Mouse (Mus musculus): ENCODE data around the gene Coq9. TPM values are rescaled to one million over a fixed set of nuclear protein-coding genes. Genes with fewer than 3 reads are reported as not detected.

Coq9 gene
- polyA plus RNA-seq (2012) = 129 and 234 TPM in 2 replicates

- no peak for TF ChIP-seq GATA1 (IDR thresholded peaks at IDR 0.05; ENCODE audit: low read length)
Observed at GRCm38 (mm10) chr8:94837662-94838574, at the start of gene Coq9, which contains the start of gene Ciapin1. TSS of gene Coq9 (plus strand) at chr8:94838321. TSS of gene Ciapin1 (minus strand) at chr8:94838358.

GRCm38 (mm10) chr8:94789256-94789955 lies 48.7 kb upstream of the Coq9 start:
- TF ChIP-seq GATA1 (IDR thresholded peaks at IDR 0.05; ENCODE audit: low read length) = no peak

GRCm38 (mm10) chr8:94794368-94794767 lies 43.8 kb upstream of the Coq9 start:
- no peak for TF ChIP-seq GATA1 (IDR thresholded peaks at IDR 0.05; ENCODE audit: low read length)

DNA sequence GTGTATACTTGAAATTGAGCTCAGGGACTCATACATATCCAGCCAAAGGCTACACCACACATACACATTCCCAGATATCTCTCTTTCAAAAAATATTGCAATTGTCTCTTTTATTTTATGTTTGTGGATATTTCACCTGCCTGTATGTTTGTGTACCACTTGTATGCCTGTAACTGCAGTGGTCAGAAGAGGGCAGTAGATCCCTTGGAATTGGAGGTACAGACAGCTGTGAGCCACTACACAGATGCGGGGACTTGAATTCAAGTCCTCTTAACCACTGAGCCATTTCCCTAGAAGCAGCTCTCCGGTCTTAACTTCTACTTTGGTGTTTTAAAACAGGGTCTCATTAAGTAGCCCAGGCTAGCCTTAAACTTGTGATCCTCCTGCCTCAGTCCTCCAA lies 43.3 kb upstream of the Coq9 start:
- no peak for TF ChIP-seq GATA1 (IDR thresholded peaks at IDR 0.05; ENCODE audit: low read length)

DNA sequence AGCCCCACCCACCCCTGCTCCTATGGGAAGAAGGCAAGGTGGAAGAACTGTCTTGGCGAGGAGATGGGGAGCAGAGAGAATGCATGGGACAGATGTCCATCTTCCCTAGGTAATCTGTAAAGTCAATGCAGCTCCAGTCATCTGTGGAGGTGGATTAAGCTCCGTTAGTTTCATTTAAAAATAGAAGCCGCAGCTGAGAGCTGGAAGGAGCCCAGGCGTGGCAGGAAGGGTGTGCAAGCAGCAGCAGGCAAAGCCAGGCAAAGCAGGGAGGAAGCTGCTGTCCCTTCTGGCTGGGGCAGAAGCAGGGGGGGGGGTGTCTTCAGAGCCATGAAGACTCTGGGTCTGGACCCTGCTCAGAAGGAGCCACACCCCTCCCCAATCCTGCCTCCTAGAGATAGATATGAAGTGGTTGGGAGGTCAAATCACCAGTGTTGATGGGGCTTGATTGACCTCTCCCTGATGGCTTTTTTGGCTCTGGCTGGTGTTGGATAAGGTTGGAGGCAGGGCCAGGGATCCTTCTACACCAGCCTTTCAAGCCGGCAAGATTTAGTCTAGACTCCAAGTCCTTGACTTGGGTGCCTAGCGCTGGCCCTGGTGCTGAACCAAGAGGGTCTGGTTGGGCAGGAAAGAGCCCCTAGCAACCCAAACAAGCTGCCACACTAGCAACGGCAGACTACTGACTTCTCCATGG lies 37.7 kb upstream of the Coq9 start:
- no peak for TF ChIP-seq GATA1 (IDR thresholded peaks at IDR 0.05; ENCODE audit: low read length)

- no peak for TF ChIP-seq GATA1 (IDR thresholded peaks at IDR 0.05; ENCODE audit: low read length)
Observed at GRCm38 (mm10) chr8:94801293-94802095, 36.6 kb upstream of the Coq9 start.

- peak; percentile 17 for TF ChIP-seq GATA1 (IDR thresholded peaks at IDR 0.05; ENCODE audit: low read length)
Observed at GRCm38 (mm10) chr8:94802375-94802774, 35.7 kb upstream of the Coq9 start.

DNA sequence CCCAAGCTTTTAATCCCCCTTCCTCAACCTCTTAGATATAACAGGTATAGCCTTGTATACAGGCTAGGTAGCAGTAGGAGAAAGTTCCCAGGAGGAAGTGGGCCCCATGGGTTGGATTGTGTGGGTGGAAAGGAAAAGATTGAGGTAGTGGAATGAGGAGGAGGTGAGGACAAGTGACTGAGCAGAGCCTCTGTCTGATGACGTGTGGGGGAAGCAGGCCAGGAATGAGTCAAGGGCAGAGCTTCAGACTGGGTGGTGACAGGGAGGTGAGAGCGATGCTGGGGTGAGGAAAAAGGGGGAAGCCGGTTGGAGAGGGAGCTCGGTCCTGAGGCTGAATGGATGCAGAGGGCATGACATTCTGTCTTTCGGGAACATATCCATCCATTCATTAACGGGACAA lies 34.6 kb upstream of the Coq9 start:
- no peak for TF ChIP-seq GATA1 (IDR thresholded peaks at IDR 0.05; ENCODE audit: low read length)

DNA sequence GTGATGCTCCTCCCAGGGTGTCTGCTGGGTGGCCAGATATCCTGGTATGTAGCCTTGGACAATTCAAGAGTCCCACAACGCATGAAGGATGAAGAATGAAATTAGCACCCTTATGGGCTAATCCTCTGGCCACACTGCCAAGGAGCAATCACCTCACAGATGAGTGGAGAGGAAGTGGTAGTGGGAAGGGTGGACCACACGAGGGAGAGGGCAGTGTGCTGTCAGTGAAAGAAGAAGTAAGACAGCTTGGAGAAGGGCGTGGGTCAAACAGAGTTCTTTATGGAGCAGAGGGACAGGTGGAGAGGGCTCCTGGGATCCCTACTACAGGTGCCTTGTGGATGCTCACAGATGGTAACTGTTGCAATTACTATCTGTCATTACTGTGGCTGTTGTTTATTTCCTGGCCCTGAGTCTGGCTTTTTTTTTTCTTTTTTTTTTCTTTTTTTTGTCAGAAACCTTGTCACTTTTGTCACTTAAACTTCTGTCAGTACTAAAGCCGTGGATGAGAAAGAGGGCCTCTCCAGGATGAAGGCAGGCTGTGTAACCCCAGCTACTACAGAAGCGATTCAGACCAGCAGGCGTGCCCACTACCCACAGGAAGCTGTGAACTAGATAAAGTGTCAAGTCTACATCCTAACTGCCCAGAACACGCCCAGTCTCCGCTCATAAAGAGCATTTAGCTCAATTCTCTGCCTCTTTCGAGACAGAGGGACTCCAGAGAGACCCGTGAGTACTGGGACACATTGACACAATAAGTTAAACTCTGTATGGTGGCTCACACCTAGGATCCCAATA lies 33.4 kb upstream of the Coq9 start:
- no peak for TF ChIP-seq GATA1 (IDR thresholded peaks at IDR 0.05; ENCODE audit: low read length)

DNA sequence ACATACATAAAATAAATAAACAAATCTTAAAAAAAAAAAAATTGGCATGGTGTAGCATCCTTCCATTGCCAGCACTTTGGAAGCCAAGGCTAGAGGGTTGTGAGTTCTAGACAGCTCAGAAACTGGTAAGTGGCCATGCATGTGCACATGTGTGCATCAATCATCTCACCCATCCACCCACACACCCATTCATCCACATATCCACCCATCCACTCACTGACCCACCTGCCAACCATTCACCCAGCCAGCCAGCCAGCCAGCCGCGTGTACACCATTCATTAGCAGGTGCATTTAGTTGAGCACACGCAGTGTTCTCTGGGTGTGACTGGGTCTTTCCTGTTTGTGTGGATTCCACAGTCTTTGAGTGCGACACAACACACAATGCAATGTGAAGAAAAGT lies 32.3 kb upstream of the Coq9 start:
- no peak for TF ChIP-seq GATA1 (IDR thresholded peaks at IDR 0.05; ENCODE audit: low read length)

GRCm38 (mm10) chr8:94807506-94807905 lies 30.6 kb upstream of the Coq9 start:
- no peak for TF ChIP-seq GATA1 (IDR thresholded peaks at IDR 0.05; ENCODE audit: low read length)

DNA sequence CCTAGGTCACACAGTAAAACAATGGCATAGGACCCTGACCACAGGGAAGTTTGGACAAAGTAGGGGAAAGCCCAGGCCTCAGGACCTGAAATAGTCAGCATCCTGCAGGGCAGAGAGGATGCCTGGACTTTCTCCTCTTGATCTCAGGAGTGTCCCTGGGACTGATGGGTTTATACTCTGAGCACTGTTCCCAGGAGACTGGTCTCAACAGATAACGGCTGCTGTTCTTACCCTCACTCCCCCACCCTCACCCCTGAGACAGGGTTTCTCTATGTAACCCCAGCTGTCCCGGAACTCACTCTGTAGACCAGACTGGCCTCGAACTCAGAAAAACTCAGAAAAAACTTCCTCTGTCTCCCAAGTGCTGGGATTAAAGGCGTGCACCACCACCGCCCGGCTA lies 29.7 kb upstream of the Coq9 start:
- TF ChIP-seq GATA1 (IDR thresholded peaks at IDR 0.05; ENCODE audit: low read length) = no peak

- no peak for TF ChIP-seq GATA1 (IDR thresholded peaks at IDR 0.05; ENCODE audit: low read length)
Observed at GRCm38 (mm10) chr8:94810153-94810552, 28.0 kb upstream of the Coq9 start, which contains the start of gene Ccl17. TSS of gene Ccl17 (plus strand) at chr8:94810453.

DNA sequence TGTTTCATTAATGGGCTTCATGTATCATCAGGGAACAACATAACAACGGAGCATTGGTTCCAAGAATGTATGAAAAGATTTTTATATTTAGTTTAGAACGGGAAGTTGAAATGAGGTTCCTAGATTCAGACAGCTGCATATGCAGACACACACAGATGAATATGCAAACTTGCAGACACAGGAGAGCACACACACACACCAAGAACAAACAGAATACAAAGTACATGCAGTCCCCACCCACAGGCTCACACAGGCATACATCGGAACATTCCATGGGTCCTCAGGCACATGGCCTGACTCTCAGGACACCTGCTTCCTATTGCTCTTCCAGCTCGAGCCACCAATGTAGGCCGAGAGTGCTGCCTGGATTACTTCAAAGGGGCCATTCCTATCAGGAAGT lies 27.3 kb upstream of the Coq9 start:
- no peak for TF ChIP-seq GATA1 (IDR thresholded peaks at IDR 0.05; ENCODE audit: low read length)

Measured in G1E-ER4 (cell line).